Mouse (Mus musculus): ENCODE results near the gene Itpr2. TPM values are rescaled to one million over a fixed set of nuclear protein-coding genes. Genes with fewer than 3 reads are reported as not detected.

The Itpr2 gene
- 7.6 and 10.9 TPM in 2 replicates for polyA plus RNA-seq (2012; ENCODE audit: insufficient read depth, insufficient read length, missing spikeins)

DNA sequence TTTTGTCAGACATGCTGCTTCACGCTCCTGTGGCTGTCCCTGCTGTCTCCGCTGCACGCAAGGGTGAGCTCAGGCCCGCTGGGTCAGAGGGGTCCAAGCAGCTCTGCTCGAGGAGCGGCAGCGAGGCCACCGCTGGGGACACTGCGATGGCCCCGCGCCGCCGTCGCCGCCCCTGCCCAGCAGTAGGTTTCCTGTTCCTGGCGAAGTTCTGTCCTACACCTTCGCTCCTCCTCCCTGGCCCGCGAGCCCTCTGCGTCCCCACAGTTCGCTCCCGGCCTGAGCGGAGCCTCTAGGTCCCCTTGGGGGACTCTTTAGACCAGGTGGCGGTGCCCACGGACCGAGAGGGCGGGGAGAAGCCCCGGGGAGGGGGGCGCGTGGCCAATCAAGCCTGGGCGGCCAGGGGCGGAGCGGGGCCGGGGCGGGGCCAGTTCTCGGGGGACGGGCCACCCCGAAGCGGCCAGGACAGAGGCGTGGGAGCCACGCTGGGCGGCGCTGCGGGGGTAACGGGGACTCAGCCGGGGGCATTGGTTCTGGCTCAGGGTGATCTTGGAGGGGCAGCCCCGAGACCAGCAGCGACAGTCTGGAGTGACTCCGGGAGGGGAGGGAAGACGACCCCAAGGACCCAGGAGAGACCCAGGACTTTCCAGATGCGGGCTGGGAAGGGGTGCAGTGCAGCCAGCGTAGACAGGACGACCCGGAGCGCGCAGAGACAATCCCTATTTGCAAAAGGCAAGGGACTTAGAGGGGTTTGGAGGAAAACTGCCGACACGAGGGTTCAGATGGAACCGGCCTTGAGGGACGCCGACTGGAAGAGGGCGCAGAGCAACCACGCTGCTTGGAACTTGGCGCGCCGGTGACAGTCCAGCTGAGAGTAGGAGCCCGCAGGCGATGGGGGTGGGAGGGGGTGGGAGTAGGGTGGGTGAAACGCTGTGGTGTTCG is at the start of gene Itpr2:
Gene Itpr2, minus strand, starts transcription at position 358 of the 939 bp plus-strand sequence.
- Histone ChIP-seq H3K4me1 (ENCODE audit: control insufficient read depth, insufficient read depth, low read length) (peaks cover 10% of the 10 kb centered on the region), H3K27ac (ENCODE audit: insufficient read depth, low read depth, low read length) (peak within 1 kb of the TSS; percentile 52), H3K4me3 (ENCODE audit: insufficient read depth, low read length) (peak within 1 kb of the TSS; percentile 78)
- TF ChIP-seq POLR2A (IDR thresholded peaks at IDR 0.05; ENCODE audit: borderline replicate concordance, low read depth, low read length) (no peak), CTCF (IDR thresholded peaks at IDR 0.05; ENCODE audit: low read depth, low read length) (no peak)

DNA sequence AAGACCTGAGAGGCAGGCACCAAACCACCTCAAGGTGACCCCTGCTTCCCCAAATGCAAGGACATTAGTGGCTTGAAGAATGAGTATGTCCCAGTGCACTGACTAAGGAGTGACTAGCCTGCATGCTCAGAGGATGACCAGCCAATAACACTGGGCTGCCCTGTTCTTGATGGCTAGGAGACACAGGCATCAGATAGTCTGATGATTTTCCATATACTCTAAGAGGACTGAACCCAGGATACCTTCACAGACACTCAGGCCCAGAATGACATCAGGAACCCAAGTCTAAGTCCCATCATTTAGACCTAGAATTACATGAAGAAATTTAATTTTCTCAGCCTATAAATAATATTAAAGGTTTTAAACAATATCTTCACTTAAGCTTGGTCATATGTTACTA is 49.3 kb upstream of the Itpr2 start:
- no peak for TF ChIP-seq POLR2A (IDR thresholded peaks at IDR 0.05; ENCODE audit: borderline replicate concordance, low read depth, low read length)
- no peak for TF ChIP-seq CTCF (IDR thresholded peaks at IDR 0.05; ENCODE audit: low read depth, low read length)
- Histone ChIP-seq H3K4me1 (ENCODE audit: control insufficient read depth, insufficient read depth, low read length) (no peaks in the 10 kb centered on the region), H3K27ac (ENCODE audit: insufficient read depth, low read depth, low read length) (no peak overlapping the region), H3K4me3 (ENCODE audit: insufficient read depth, low read length) (no peak overlapping the region)

DNA sequence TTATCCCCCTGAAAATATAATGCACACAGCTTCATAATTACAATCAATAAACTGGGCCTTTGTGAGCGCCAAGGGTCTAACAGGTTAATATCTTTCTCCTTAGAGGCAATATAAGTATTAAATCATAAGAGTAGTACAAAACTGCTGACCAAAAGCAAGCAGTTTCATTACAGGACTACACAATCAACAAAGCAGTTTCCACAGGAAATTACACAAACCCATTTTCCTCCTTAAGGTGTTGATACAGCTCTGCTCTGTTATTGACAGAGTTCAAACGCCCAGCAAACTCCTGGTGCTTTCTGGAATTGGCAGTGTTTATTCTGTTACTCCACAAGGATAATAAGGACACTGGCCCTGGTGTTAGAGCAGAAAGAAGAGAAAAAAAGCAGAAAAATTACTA is 48.4 kb upstream of the Itpr2 start:
- Histone ChIP-seq H3K4me1 (ENCODE audit: control insufficient read depth, insufficient read depth, low read length) (no peaks in the 10 kb centered on the region), H3K27ac (ENCODE audit: insufficient read depth, low read depth, low read length) (no peak overlapping the region), H3K4me3 (ENCODE audit: insufficient read depth, low read length) (no peak overlapping the region)
- no peak for TF ChIP-seq POLR2A (IDR thresholded peaks at IDR 0.05; ENCODE audit: borderline replicate concordance, low read depth, low read length)

DNA sequence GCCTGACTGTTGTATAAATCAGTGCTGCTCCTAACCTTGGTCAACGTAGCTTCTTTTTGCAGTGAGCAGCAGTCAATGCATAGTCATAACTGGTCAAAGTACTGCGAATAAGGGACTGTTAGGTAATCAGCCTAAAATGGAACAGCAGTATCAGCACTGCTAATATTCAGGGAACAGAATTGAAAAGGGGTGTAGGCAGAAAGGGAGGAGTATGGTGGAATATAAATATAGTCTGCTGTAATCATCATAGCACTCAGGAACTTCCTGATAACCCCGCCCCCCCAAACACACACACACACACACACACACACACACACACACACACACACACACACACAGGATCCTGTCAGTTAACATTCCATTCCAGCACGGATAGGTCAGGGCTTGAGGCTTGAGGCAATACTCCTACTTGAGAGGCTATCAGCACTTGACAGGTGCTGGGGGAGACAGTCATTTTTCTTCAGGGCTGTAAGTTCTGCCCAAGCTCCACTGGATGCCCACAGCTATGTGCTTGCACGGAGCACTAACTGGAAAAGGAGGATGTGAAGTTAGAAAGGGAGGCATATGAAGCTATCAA is 43.4 kb upstream of the Itpr2 start:
- Histone ChIP-seq H3K27ac (ENCODE audit: insufficient read depth, low read depth, low read length) (no peak overlapping the region), H3K4me3 (ENCODE audit: insufficient read depth, low read length) (no peak overlapping the region), H3K4me1 (ENCODE audit: control insufficient read depth, insufficient read depth, low read length) (no peaks in the 10 kb centered on the region)
- TF ChIP-seq POLR2A (IDR thresholded peaks at IDR 0.05; ENCODE audit: borderline replicate concordance, low read depth, low read length) (no peak), CTCF (IDR thresholded peaks at IDR 0.05; ENCODE audit: low read depth, low read length) (no peak)

DNA sequence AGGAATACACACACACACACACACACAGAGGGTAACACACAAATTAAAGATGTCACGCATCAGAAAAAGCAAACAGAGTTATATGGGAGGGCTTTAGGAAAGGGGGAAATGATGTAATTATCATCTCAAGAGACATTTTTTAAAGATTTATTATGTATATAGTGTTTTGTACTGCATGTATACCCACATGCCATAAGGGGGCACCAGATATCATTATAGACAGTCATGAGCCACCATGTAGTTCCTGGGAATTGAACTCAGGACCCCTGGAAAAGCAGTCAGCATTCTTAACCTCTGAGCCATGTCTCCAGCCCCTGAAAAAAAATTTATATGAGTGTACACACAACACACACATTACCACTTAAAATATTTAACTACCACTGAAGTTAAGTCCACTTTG is 42.6 kb upstream of the Itpr2 start:
- TF ChIP-seq CTCF (IDR thresholded peaks at IDR 0.05; ENCODE audit: low read depth, low read length): no peak
- TF ChIP-seq POLR2A (IDR thresholded peaks at IDR 0.05; ENCODE audit: borderline replicate concordance, low read depth, low read length): no peak
- no peaks in the 10 kb centered on the region for H3K4me1 ChIP-seq (ENCODE audit: control insufficient read depth, insufficient read depth, low read length)
- H3K4me3 ChIP-seq (ENCODE audit: insufficient read depth, low read length): no peak overlapping the region
- H3K27ac ChIP-seq (ENCODE audit: insufficient read depth, low read depth, low read length): no peak overlapping the region

DNA sequence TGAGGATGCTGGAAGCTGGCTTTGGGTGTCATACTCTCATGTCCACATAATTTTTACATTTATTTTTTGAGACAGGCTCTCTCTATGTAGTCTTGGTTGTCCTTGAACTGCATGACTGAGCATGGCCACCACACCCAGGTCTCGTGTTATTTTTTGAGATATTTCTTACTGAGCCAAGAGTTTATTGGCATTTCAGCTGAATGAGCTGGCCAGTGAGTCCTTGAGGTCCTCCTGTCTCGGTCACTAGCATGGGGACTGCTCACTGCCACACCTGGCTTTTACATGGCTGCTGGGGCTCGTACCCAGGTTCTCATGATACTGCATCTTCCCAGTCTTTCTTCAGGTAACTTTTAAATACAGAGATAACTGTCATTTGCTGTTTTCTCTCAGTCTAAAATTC is 38.4 kb upstream of the Itpr2 start:
- Histone ChIP-seq H3K27ac (ENCODE audit: insufficient read depth, low read depth, low read length) (no peak overlapping the region), H3K4me1 (ENCODE audit: control insufficient read depth, insufficient read depth, low read length) (no peaks in the 10 kb centered on the region), H3K4me3 (ENCODE audit: insufficient read depth, low read length) (no peak overlapping the region)
- TF ChIP-seq CTCF (IDR thresholded peaks at IDR 0.05; ENCODE audit: low read depth, low read length) (no peak), POLR2A (IDR thresholded peaks at IDR 0.05; ENCODE audit: borderline replicate concordance, low read depth, low read length) (no peak)

DNA sequence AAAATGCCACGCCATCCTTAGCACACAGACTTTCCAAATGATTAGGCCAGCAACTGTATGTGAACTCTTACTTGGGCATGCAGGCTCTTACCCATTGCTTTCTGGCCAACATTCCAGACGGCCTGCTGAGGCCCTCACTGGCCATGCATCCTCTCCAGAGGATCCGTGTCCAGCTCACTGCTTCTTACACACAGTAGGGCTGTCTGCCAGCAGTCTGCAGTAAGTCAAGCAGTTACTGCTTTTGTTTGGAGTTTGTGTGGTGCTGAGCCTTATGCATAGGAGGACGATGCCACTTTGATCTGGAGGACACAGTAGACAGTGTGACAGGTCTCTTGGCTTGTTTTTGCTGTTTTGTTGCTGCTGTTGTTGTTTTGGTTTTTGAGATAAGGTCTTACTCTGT is 36.6 kb upstream of the Itpr2 start:
- no peak for TF ChIP-seq POLR2A (IDR thresholded peaks at IDR 0.05; ENCODE audit: borderline replicate concordance, low read depth, low read length)
- TF ChIP-seq CTCF (IDR thresholded peaks at IDR 0.05; ENCODE audit: low read depth, low read length): no peak
- Histone ChIP-seq H3K27ac (ENCODE audit: insufficient read depth, low read depth, low read length) (no peak overlapping the region), H3K4me3 (ENCODE audit: insufficient read depth, low read length) (no peak overlapping the region), H3K4me1 (ENCODE audit: control insufficient read depth, insufficient read depth, low read length) (no peaks in the 10 kb centered on the region)

DNA sequence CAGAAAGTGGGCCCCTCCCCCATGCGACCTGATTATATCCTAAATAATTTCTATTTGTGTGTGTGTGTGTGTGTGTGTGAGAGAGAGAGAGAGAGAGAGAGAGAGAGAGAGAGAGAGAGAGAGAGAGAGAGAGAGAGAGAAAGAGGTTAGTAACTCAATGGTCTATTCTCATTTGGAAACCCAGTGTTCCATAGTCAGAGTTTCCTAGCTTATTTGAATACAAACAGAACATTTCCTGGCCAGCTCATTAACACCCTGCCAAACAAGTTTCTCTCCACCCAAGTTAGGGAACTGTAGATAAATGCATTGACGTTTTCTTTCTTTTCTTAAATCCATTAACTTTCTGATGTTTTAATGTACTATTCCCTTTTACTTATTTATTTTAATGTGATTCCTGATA is 36.0 kb upstream of the Itpr2 start:
- H3K4me1 ChIP-seq (ENCODE audit: control insufficient read depth, insufficient read depth, low read length): no peaks in the 10 kb centered on the region
- no peak overlapping the region for H3K27ac ChIP-seq (ENCODE audit: insufficient read depth, low read depth, low read length)
- TF ChIP-seq CTCF (IDR thresholded peaks at IDR 0.05; ENCODE audit: low read depth, low read length) (no peak), POLR2A (IDR thresholded peaks at IDR 0.05; ENCODE audit: borderline replicate concordance, low read depth, low read length) (no peak)
- H3K4me3 ChIP-seq (ENCODE audit: insufficient read depth, low read length): no peak overlapping the region

DNA sequence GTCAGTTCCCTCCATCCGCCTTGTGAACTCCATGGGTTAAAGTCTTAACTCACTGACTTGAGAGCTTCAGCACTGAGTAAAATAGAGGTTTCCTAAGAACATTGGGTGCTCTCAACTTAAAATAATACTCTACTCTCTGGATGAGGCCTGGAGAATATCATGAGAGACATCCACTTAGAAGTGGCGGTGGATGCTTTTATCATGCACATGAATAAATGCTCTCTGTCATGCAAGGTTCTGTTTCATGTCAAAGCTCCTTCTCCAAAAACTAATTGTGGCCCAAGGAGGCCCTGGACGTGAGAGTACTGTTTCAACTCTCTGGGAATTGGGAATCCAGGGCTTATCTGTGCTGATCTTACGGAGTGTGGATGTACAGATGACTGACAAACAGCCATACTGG is 35.1 kb upstream of the Itpr2 start:
- no peak overlapping the region for H3K27ac ChIP-seq (ENCODE audit: insufficient read depth, low read depth, low read length)
- no peak for TF ChIP-seq CTCF (IDR thresholded peaks at IDR 0.05; ENCODE audit: low read depth, low read length)
- TF ChIP-seq POLR2A (IDR thresholded peaks at IDR 0.05; ENCODE audit: borderline replicate concordance, low read depth, low read length): no peak
- no peak overlapping the region for H3K4me3 ChIP-seq (ENCODE audit: insufficient read depth, low read length)
- H3K4me1 ChIP-seq (ENCODE audit: control insufficient read depth, insufficient read depth, low read length): no peaks in the 10 kb centered on the region

DNA sequence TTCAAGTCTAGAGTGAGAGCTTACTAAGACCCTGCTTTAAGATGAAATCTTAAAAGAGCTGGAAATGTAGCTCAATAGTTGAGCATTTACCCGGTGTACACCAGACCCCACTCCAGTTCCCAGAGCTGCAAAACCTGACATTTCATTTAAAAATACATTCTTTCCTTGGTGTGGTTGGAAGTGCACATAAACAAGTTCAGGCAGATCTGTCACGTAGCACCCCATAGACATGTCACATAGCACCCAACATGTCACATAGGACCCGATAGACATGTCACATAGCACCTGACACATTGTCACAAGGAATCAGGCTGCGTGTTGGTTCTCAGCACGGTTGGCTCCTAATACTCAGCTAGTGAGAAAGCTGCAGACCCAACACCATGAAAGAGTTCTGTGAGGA is 33.5 kb upstream of the Itpr2 start:
- no peaks in the 10 kb centered on the region for H3K4me1 ChIP-seq (ENCODE audit: control insufficient read depth, insufficient read depth, low read length)
- H3K4me3 ChIP-seq (ENCODE audit: insufficient read depth, low read length): no peak overlapping the region
- TF ChIP-seq POLR2A (IDR thresholded peaks at IDR 0.05; ENCODE audit: borderline replicate concordance, low read depth, low read length) (no peak), CTCF (IDR thresholded peaks at IDR 0.05; ENCODE audit: low read depth, low read length) (no peak)
- H3K27ac ChIP-seq (ENCODE audit: insufficient read depth, low read depth, low read length): no peak overlapping the region
